Comparison of ENCODE assay signal across 28 mouse cellular contexts in the genomic region with DNA sequence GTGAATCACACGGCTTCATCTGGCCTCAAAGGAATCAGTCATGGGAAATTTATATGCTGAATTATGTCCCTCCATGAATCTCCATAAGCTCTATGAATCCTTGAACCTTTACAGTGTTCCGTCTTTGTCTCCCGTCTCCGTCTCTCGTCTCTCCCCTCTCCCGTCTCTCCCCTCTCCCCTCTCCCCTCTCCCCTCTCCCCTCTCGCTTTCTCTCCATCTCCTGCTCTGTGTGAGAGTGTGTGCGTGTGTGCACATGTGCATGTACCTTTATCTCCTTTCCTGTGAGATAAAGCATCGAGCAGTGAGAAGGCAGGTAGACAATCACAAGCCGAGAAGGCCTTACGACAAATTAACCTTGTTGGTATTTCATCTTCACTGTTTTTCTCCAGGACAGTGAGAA.
DNase-seq lines count a peak whose midpoint lies in the region; ATAC-seq lines count a peak whose summit lies in the region.
"Had no signal": no experiment of that assay in that cellular context is flagged by ENCODE, and none has a peak within 500 bp of the region (broad histone marks: within the 10 kb centered on the region; RNA-seq: fewer than 3 reads in every experiment).

No protein-coding gene starts in this region.

- no peak overlapping the region for H3K9ac ChIP-seq in forebrain, embryonic 12.5 days
- H3K9ac ChIP-seq in forebrain, embryonic 16.5 days (replicated peaks; ENCODE audit: low read depth, low read length) = no peak overlapping the region
- H3K9ac ChIP-seq in midbrain, embryonic 14.5 days (replicated peaks; ENCODE audit: low read length) = no peak overlapping the region
- H3K9ac ChIP-seq in midbrain, embryonic 11.5 days (ENCODE audit: low read length) = no peak overlapping the region
- no peak overlapping the region for H3K9ac ChIP-seq in hindbrain, embryonic 16.5 days (ENCODE audit: low read depth, low read length)
- H3K9ac ChIP-seq in neural tube, embryonic 15.5 days (replicated peaks) = no peak overlapping the region
- H3K9ac ChIP-seq: embryonic facial prominence, embryonic 15.5 days; forebrain, embryonic 15.5 days; heart, embryonic 13.5 days; liver, embryonic 12.5 days; liver, postnatal 0 days; stomach, embryonic 15.5 days had no signal

- no peak overlapping the region for H3K4me2 ChIP-seq in forebrain, embryonic 12.5 days
- no peak overlapping the region for H3K4me2 ChIP-seq in forebrain, embryonic 16.5 days (ENCODE audit: low read length)
- no peak overlapping the region; the same call in 1 of the 2 replicates for H3K4me2 ChIP-seq in midbrain, embryonic 14.5 days (ENCODE audit: low read length)
- H3K4me2 ChIP-seq in midbrain, embryonic 11.5 days = no peak overlapping the region
- no peak overlapping the region for H3K4me2 ChIP-seq in hindbrain, embryonic 16.5 days (ENCODE audit: low read length)
- no peak overlapping the region for H3K4me2 ChIP-seq in neural tube, embryonic 15.5 days
- H3K4me2 ChIP-seq: embryonic facial prominence, embryonic 15.5 days; forebrain, embryonic 15.5 days; heart, embryonic 13.5 days; liver, embryonic 12.5 days; stomach, embryonic 15.5 days had no signal

- H3K9me3 ChIP-seq in forebrain, embryonic 12.5 days = no peaks in the 10 kb centered on the region
- no peaks in the 10 kb centered on the region for H3K9me3 ChIP-seq in forebrain, embryonic 16.5 days (ENCODE audit: control insufficient read depth, low read length)
- no peaks in the 10 kb centered on the region for H3K9me3 ChIP-seq in midbrain, embryonic 14.5 days (ENCODE audit: control insufficient read depth, low read length)
- no peaks in the 10 kb centered on the region for H3K9me3 ChIP-seq in midbrain, embryonic 11.5 days (ENCODE audit: control insufficient read depth, low read length)
- H3K9me3 ChIP-seq in hindbrain, embryonic 16.5 days (ENCODE audit: control insufficient read depth, low read length) = no peaks in the 10 kb centered on the region
- no peaks in the 10 kb centered on the region for H3K9me3 ChIP-seq in neural tube, embryonic 15.5 days (replicated peaks)
- H3K9me3 ChIP-seq: embryonic facial prominence, embryonic 10.5 days; embryonic facial prominence, embryonic 15.5 days; forebrain, embryonic 15.5 days; G1E; heart, embryonic 13.5 days; liver, embryonic 12.5 days; stomach, embryonic 15.5 days had no signal

- H3K4me3 ChIP-seq in forebrain, embryonic 12.5 days (replicated peaks) = no peak overlapping the region
- no peak overlapping the region for H3K4me3 ChIP-seq in forebrain, embryonic 16.5 days (replicated peaks; ENCODE audit: low read length)
- no peak overlapping the region for H3K4me3 ChIP-seq in midbrain, embryonic 14.5 days (replicated peaks; ENCODE audit: low read depth, low read length)
- H3K4me3 ChIP-seq in midbrain, embryonic 11.5 days (ENCODE audit: low read depth, low read length) = no peak overlapping the region
- no peak overlapping the region for H3K4me3 ChIP-seq in hindbrain, embryonic 16.5 days (ENCODE audit: low read length)
- H3K4me3 ChIP-seq in neural tube, embryonic 15.5 days (replicated peaks) = no peak overlapping the region
- H3K4me3 ChIP-seq: embryonic facial prominence, embryonic 10.5 days; embryonic facial prominence, embryonic 15.5 days; forebrain, embryonic 15.5 days; heart, adult 2 months; heart, embryonic 13.5 days; liver, embryonic 12.5 days; stomach, embryonic 15.5 days had no signal

- H3K27me3 ChIP-seq in forebrain, embryonic 12.5 days = no peaks in the 10 kb centered on the region
- H3K27me3 ChIP-seq in forebrain, embryonic 16.5 days (replicated peaks; ENCODE audit: control insufficient read depth, insufficient read depth, low read length) = no peaks in the 10 kb centered on the region
- no peaks in the 10 kb centered on the region for H3K27me3 ChIP-seq in midbrain, embryonic 14.5 days (ENCODE audit: control insufficient read depth, insufficient read depth, low read length)
- H3K27me3 ChIP-seq in midbrain, embryonic 11.5 days (ENCODE audit: control insufficient read depth, insufficient read depth, low read length) = no peaks in the 10 kb centered on the region; the same call in 1 of the 2 replicates
- H3K27me3 ChIP-seq in hindbrain, embryonic 16.5 days (replicated peaks; ENCODE audit: control insufficient read depth, insufficient read depth, low read length) = no peaks in the 10 kb centered on the region
- H3K27me3 ChIP-seq in neural tube, embryonic 15.5 days (replicated peaks) = no peaks in the 10 kb centered on the region
- H3K27me3 ChIP-seq: embryonic facial prominence, embryonic 15.5 days; forebrain, embryonic 15.5 days; heart, embryonic 13.5 days; liver, embryonic 12.5 days; stomach, embryonic 15.5 days had no signal

- ATAC-seq in forebrain, embryonic 12.5 days (ENCODE audit: low FRiP score) = 0 out of 2 replicates have a peak, but pooled peaks have one; percentile 40
- ATAC-seq in forebrain, embryonic 16.5 days = no peak
- no peak for ATAC-seq in midbrain, embryonic 14.5 days (ENCODE audit: low FRiP score, low TSS enrichment)
- ATAC-seq in midbrain, embryonic 11.5 days (ENCODE audit: low FRiP score) = no peak
- 0 out of 2 replicates have a peak, but pooled peaks have one; percentile 37 for ATAC-seq in hindbrain, embryonic 16.5 days
- peak; percentile 60; the same call in 1 of the 2 replicates for ATAC-seq in neural tube, embryonic 15.5 days (ENCODE audit: low FRiP score)
- ATAC-seq: forebrain, embryonic 15.5 days; intestine, embryonic 16.5 days; liver, embryonic 12.5 days; liver, postnatal 0 days had no signal

- H3K36me3 ChIP-seq in forebrain, embryonic 12.5 days (replicated peaks) = no peaks in the 10 kb centered on the region
- no peaks in the 10 kb centered on the region for H3K36me3 ChIP-seq in forebrain, embryonic 16.5 days (ENCODE audit: control insufficient read depth, insufficient read depth)
- no peaks in the 10 kb centered on the region for H3K36me3 ChIP-seq in midbrain, embryonic 14.5 days (ENCODE audit: control insufficient read depth, insufficient read depth, low read length)
- H3K36me3 ChIP-seq in midbrain, embryonic 11.5 days (ENCODE audit: control insufficient read depth, insufficient read depth, low read length) = no peaks in the 10 kb centered on the region
- H3K36me3 ChIP-seq in hindbrain, embryonic 16.5 days (ENCODE audit: control insufficient read depth, insufficient read depth, low read length) = no peaks in the 10 kb centered on the region
- no peaks in the 10 kb centered on the region for H3K36me3 ChIP-seq in neural tube, embryonic 15.5 days
- H3K36me3 ChIP-seq: embryonic facial prominence, embryonic 10.5 days; embryonic facial prominence, embryonic 15.5 days; forebrain, embryonic 15.5 days; G1E; heart, embryonic 13.5 days; liver, embryonic 12.5 days; stomach, embryonic 15.5 days had no signal

- DNase-seq in midbrain, embryonic 14.5 days = peak; percentile 17
- no peak for DNase-seq in midbrain, embryonic 11.5 days (ENCODE audit: low spot score, missing footprints)
- no peak for DNase-seq in urinary bladder, adult 18-20 months (ENCODE audit: low spot score in 2 of 2)
- DNase-seq: adrenal gland, adult 8-10 months; cerebellum, adult 8-10 months; cerebellum, postnatal 25 days; heart, adult 2 months; heart, postnatal 10 days; kidney, adult 8-10 months; kidney, postnatal 4 days; layer of hippocampus, postnatal 36 days; left cerebral cortex, postnatal 4 days; liver, postnatal 0 days; lung, postnatal 36 days; right cerebral cortex, postnatal 14 days had no signal

- WGBS in forebrain, embryonic 12.5 days = 68% methylated on average over 9 of the region's 11 CpGs
- 62% methylated on average over 11 of the region's 11 CpGs for WGBS in forebrain, embryonic 16.5 days
- 48% methylated on average over 11 of the region's 11 CpGs for WGBS in midbrain, embryonic 14.5 days
- 79% methylated on average over 10 of the region's 11 CpGs for WGBS in midbrain, embryonic 11.5 days
- 43% methylated on average over 11 of the region's 11 CpGs for WGBS in hindbrain, embryonic 16.5 days
- WGBS in neural tube, embryonic 15.5 days = 43% methylated on average over 10 of the region's 11 CpGs

- peaks cover 6% of the 10 kb centered on the region for H3K4me1 ChIP-seq in forebrain, embryonic 12.5 days
- H3K4me1 ChIP-seq in forebrain, embryonic 16.5 days (replicated peaks; ENCODE audit: control insufficient read depth, insufficient read depth, low read length) = no peaks in the 10 kb centered on the region
- peaks cover 8% of the 10 kb centered on the region; the same call in 1 of the 2 replicates for H3K4me1 ChIP-seq in midbrain, embryonic 14.5 days (ENCODE audit: control insufficient read depth, insufficient read depth, low read length)
- H3K4me1 ChIP-seq in midbrain, embryonic 11.5 days (ENCODE audit: control insufficient read depth, insufficient read depth, low read length) = 0 out of 2 replicates have a peak, but pooled peaks cover 2% of the 10 kb centered on the region
- no peaks in the 10 kb centered on the region; the same call in 1 of the 2 replicates for H3K4me1 ChIP-seq in hindbrain, embryonic 16.5 days (ENCODE audit: control insufficient read depth, insufficient read depth, low read depth, low read length)
- H3K4me1 ChIP-seq in neural tube, embryonic 15.5 days = peaks cover 9% of the 10 kb centered on the region; the same call in 1 of the 2 replicates
- H3K4me1 ChIP-seq: embryonic facial prominence, embryonic 10.5 days; embryonic facial prominence, embryonic 15.5 days; forebrain, embryonic 15.5 days; heart, embryonic 13.5 days; liver, embryonic 12.5 days; stomach, embryonic 15.5 days had no signal

- no peak overlapping the region for H3K27ac ChIP-seq in forebrain, embryonic 12.5 days
- H3K27ac ChIP-seq in forebrain, embryonic 16.5 days (ENCODE audit: low read length) = no peak overlapping the region
- no peak overlapping the region for H3K27ac ChIP-seq in midbrain, embryonic 14.5 days (replicated peaks; ENCODE audit: low read depth, low read length)
- no peak overlapping the region for H3K27ac ChIP-seq in midbrain, embryonic 11.5 days (ENCODE audit: low read depth, low read length)
- no peak overlapping the region for H3K27ac ChIP-seq in hindbrain, embryonic 16.5 days (ENCODE audit: low read depth, low read length)
- H3K27ac ChIP-seq in neural tube, embryonic 15.5 days (replicated peaks) = no peak overlapping the region
- H3K27ac ChIP-seq: embryonic facial prominence, embryonic 10.5 days; embryonic facial prominence, embryonic 15.5 days; forebrain, embryonic 15.5 days; heart, adult 2 months; heart, embryonic 13.5 days; kidney, postnatal 0 days; liver, embryonic 12.5 days; stomach, embryonic 15.5 days had no signal

Comparison
In these comparisons a context has a peak if more than half of its experiments do, and no peak if none do; other contexts are left out.
1. ATAC-seq: peak in forebrain, embryonic 12.5 days (single experiment), hindbrain, embryonic 16.5 days (single experiment) and neural tube, embryonic 15.5 days (single experiment); none in forebrain, embryonic 16.5 days (single experiment), midbrain, embryonic 14.5 days (single experiment) and midbrain, embryonic 11.5 days (single experiment).